Mouse (Mus musculus) testis, adult 2 months (tissue): ENCODE measurements around the gene Cpxm2. TPM values are rescaled to one million over a fixed set of nuclear protein-coding genes. Genes with fewer than 3 reads are reported as not detected.
A peak's percentile ranks its signal among the peaks of the same experiment; 100 is the strongest.

Experiments
- H3K27ac ChIP-seq: fragments of 200-500 bp; 2 replicates; pipeline ENCODE4 v1.5.1; 2012; ENCODE audit warnings: low read depth, low read length; ENCODE audit not compliant: control insufficient read depth, insufficient read depth
- H3K27me3 ChIP-seq: fragments of 200-500 bp; 2 replicates; pipeline ENCODE4 v1.6.1; 2012; ENCODE audit warnings: mild to moderate bottlenecking, low read length, moderate library complexity; ENCODE audit not compliant: control insufficient read depth, insufficient read depth
- H3K36me3 ChIP-seq: fragments of 200-500 bp; 2 replicates; pipeline ENCODE4 v1.6.1; 2012; ENCODE audit warnings: mild to moderate bottlenecking, low read length; ENCODE audit not compliant: control insufficient read depth, insufficient read depth
- H3K4me1 ChIP-seq: fragments of 200-500 bp; 2 replicates; pipeline ENCODE4 v1.6.1; 2012; ENCODE audit warnings: low read length; ENCODE audit not compliant: control insufficient read depth, insufficient read depth
- H3K4me3 ChIP-seq: fragments of 200-500 bp; 2 replicates; pipeline ENCODE4 v1.5.1; 2012; ENCODE audit warnings: low read depth, mild to moderate bottlenecking, low read length, moderate library complexity, mixed read lengths; ENCODE audit not compliant: control insufficient read depth
- CTCF ChIP-seq: fragments of 200-500 bp; IDR thresholded peaks from 2 replicates; pipeline ENCODE4 v1.5.1; 2012; ENCODE audit warnings: low read depth, mild to moderate bottlenecking, inconsistent platforms, low read length, moderate library complexity; ENCODE audit not compliant: control insufficient read depth, insufficient read depth, insufficient replicate concordance
- POLR2A ChIP-seq: fragments of 200-500 bp; IDR thresholded peaks from 2 replicates; pipeline ENCODE4 v1.6.1; 2012; ENCODE audit warnings: low read depth, mild to moderate bottlenecking, inconsistent platforms, low read length, moderate library complexity; ENCODE audit not compliant: control insufficient read depth
- polyA plus RNA-seq: library from polyadenylated mRNA; depleted of rRNA; stranded (reverse); fragments of >200 nt; gene quantifications from 2 replicates; pipeline ENCODE4 v1.2.3, GENCODE M21; 2012; rRNA removed

The Cpxm2 gene
- 0.61 and 1.3 TPM in 2 replicates for polyA plus RNA-seq

GRCm38 (mm10) chr7:132154368-132154961 lies at the start of gene Cpxm2:
Gene Cpxm2 (minus strand): TSS chr7:132154739.
- Histone ChIP-seq H3K27me3 (peaks cover 2% of the 10 kb centered on the region; the same call in 1 of the 2 replicates), H3K36me3 (no peaks in the 10 kb centered on the region), H3K27ac (no peak within 1 kb of the TSS), H3K4me3 (peak within 1 kb of the TSS; percentile 45), H3K4me1 (peaks cover 5% of the 10 kb centered on the region)
- TF ChIP-seq CTCF (no peak), POLR2A (no peak)

- Histone ChIP-seq H3K4me1 (no peaks in the 10 kb centered on the region), H3K36me3 (no peaks in the 10 kb centered on the region), H3K27ac (no peak overlapping the region), H3K27me3 (no peaks in the 10 kb centered on the region), H3K4me3 (no peak overlapping the region)
- TF ChIP-seq POLR2A (no peak), CTCF (no peak)
Observed at GRCm38 (mm10) chr7:132204073-132204612, 49.6 kb upstream of the Cpxm2 start.

DNA sequence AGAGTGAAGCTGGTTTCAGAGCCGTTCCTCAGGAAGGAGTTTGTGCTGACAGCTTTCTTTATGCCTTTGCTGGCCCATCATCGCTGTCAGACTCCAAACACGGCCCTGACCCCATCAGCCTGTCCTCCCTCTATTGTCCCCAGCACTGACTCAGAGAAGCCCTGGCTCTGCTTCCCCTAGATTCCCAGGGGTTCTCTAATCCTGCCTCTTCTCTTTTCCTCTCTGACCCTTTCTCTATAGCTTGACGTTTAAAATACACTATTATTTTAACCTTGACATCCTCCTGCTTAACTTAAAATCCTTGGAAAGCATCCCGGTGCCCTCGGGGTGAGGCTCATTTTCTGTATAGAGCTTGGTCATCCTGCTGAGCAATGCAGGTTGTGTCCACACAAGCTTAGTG lies 45.1 kb upstream of the Cpxm2 start:
- TF ChIP-seq CTCF (no peak), POLR2A (no peak)
- Histone ChIP-seq H3K4me3 (no peak overlapping the region), H3K27me3 (no peaks in the 10 kb centered on the region), H3K27ac (no peak overlapping the region), H3K4me1 (no peaks in the 10 kb centered on the region), H3K36me3 (no peaks in the 10 kb centered on the region)

DNA sequence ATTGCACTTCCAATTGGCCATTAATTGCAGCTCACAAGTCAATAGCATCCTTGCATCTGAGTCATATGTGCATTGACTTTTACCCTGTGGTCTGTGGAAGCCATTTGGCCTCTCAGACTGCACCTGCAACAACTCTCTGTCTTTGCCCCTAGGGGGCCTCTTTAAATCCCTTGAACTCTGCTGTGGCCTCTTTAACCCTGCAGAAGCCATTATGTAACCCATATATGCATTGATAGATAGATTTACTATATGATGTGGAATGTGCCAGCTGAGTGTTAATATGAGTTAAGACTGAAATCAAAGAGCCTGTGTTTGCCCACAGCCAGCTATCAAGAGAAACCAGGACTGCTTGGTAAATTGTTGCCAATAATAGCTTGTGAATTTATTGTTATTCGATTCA lies 44.3 kb upstream of the Cpxm2 start:
- Histone ChIP-seq H3K27me3 (no peaks in the 10 kb centered on the region), H3K4me1 (no peaks in the 10 kb centered on the region), H3K4me3 (no peak overlapping the region), H3K36me3 (no peaks in the 10 kb centered on the region), H3K27ac (no peak overlapping the region)
- no peak for TF ChIP-seq CTCF
- no peak for TF ChIP-seq POLR2A

DNA sequence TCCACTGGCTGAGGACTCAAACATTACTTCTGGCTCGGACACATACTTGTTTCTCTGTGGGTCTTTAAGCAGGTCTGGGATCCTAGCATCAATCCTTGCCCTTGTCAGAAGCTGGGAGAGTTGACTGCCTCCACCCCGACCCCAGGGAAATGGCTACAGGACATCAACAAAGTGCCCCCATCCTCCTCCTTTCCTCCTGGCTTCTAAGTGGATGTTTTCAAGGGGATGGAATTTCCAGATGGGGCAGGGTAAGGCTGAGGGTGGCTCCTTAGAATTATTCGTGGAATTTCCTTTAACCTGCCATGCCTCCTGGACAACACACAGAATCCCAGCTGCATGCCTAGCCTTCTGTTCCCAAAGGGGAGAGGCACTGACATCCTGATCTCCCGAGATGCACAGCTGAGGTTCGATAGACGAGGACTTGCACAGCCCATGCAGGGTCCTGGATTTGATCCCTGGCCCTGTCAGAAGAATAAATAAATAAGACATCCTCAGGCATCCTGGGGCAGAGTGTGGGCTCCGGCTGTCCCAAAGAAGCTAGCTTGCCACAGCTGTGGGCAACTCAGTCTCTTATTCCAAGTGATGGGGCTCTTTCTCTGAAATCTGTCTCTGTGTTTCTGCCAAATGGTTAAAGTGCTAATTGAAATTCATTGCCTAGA lies 43.4 kb upstream of the Cpxm2 start:
- no peaks in the 10 kb centered on the region for H3K27me3 ChIP-seq
- no peaks in the 10 kb centered on the region for H3K36me3 ChIP-seq
- TF ChIP-seq CTCF (no peak), POLR2A (no peak)
- no peak overlapping the region for H3K4me3 ChIP-seq
- H3K27ac ChIP-seq: no peak overlapping the region
- no peaks in the 10 kb centered on the region for H3K4me1 ChIP-seq

DNA sequence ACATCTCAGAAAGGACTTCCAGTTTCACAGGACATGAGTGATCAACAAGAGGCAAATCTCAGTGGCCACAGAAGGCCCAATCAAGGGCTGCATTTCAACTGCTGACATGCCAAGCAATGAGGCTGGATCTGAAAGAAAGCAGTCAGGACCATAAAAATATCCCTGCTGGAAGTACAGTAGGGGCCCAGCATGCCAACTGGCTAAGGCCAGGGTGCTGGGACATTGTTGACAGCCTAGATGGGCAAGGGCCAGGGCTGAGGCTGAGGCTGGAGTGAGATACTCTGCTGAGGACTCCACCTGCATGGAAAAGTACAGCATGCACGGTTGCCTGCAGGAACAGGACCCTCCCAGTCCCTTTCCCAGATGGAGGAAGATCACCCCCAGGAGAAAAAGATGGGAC lies 42.0 kb upstream of the Cpxm2 start:
- no peak overlapping the region for H3K4me3 ChIP-seq
- no peak overlapping the region for H3K27ac ChIP-seq
- H3K27me3 ChIP-seq: no peaks in the 10 kb centered on the region
- no peaks in the 10 kb centered on the region for H3K4me1 ChIP-seq
- TF ChIP-seq POLR2A (no peak), CTCF (no peak)
- no peaks in the 10 kb centered on the region for H3K36me3 ChIP-seq

DNA sequence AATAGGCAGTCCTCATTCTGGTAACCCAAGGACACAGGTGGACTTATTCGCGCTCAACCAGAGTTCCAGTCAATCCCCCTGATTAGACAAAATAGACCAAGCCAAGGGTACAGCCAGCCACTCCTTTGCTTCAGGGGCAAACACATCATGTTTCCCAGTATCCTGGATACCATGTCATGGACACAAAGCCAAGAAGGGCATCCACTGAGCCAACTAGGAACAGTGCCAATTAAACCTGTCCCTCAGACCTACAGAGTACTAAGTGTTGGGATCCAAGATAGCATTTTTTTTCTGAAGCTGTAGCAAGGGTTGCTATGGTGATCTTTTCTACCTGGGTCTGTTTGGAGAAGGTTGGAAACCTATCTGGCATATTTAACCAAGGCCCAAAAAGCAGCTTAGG lies 39.1 kb upstream of the Cpxm2 start:
- H3K4me3 ChIP-seq: no peak overlapping the region
- no peaks in the 10 kb centered on the region for H3K36me3 ChIP-seq
- no peaks in the 10 kb centered on the region for H3K4me1 ChIP-seq
- TF ChIP-seq CTCF (no peak), POLR2A (no peak)
- H3K27ac ChIP-seq: no peak overlapping the region
- no peaks in the 10 kb centered on the region for H3K27me3 ChIP-seq

DNA sequence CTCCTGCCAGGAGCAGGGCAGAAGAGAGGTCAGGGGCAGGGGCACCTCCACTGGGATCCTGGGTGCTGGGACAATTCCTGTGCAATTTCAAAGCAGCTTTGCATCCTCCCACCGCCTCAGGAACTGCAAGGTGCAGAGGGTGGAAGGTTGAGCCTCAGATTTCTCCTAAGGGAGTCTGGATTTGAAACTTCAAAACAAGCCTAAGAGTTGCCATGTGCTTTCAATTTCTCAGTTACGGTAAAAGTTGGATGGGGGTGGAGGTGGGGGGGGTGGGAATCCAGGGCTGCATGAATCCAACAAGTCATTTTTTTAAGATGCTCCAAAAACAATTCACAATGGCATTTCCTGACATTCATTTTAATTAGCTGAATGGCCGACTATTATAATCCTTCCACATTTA lies 32.9 kb upstream of the Cpxm2 start:
- Histone ChIP-seq H3K36me3 (no peaks in the 10 kb centered on the region), H3K27ac (no peak overlapping the region), H3K4me3 (no peak overlapping the region), H3K27me3 (no peaks in the 10 kb centered on the region), H3K4me1 (no peaks in the 10 kb centered on the region)
- TF ChIP-seq CTCF: no peak
- TF ChIP-seq POLR2A: no peak
